Mouse (Mus musculus): ENCODE results near the gene Sox13. TPM values are rescaled to one million over a fixed set of nuclear protein-coding genes. Genes with fewer than 3 reads are reported as not detected.

Gene Sox13
- 30.1 and 31.7 TPM in 2 replicates for polyA plus RNA-seq (2012; rRNA removed)

GRCm38 (mm10) chr1:133423543-133424480 lies at the start of gene Sox13:
Gene Sox13, minus strand, starts transcription at chr1:133424377.
- peak; percentile 69 for DNase-seq (ENCODE audit: low spot score)

GRCm38 (mm10) chr1:133471556-133471955 lies 47.4 kb upstream of the Sox13 start:
- no peak for DNase-seq (ENCODE audit: low spot score)

- DNase-seq (ENCODE audit: low spot score): no peak
Observed at GRCm38 (mm10) chr1:133471086-133471485, 46.9 kb upstream of the Sox13 start.

- DNase-seq (ENCODE audit: low spot score): no peak
Observed at GRCm38 (mm10) chr1:133470242-133471025, 46.3 kb upstream of the Sox13 start.

- DNase-seq (ENCODE audit: low spot score): no peak
Observed at GRCm38 (mm10) chr1:133469213-133469612, 45.0 kb upstream of the Sox13 start.

- DNase-seq (ENCODE audit: low spot score): no peak
Observed at GRCm38 (mm10) chr1:133468751-133469150, 44.6 kb upstream of the Sox13 start.

- no peak for DNase-seq (ENCODE audit: low spot score)
Observed at GRCm38 (mm10) chr1:133467905-133468304, 43.7 kb upstream of the Sox13 start.

GRCm38 (mm10) chr1:133463138-133463537 lies 39.0 kb upstream of the Sox13 start:
- no peak for DNase-seq (ENCODE audit: low spot score)

GRCm38 (mm10) chr1:133460996-133461395 lies 36.8 kb upstream of the Sox13 start:
- DNase-seq (ENCODE audit: low spot score): no peak

GRCm38 (mm10) chr1:133456097-133456496 lies 31.9 kb upstream of the Sox13 start:
- DNase-seq (ENCODE audit: low spot score): no peak

- DNase-seq (ENCODE audit: low spot score): no peak
Observed at GRCm38 (mm10) chr1:133452564-133453165, 28.5 kb upstream of the Sox13 start.

- no peak for DNase-seq (ENCODE audit: low spot score)
Observed at GRCm38 (mm10) chr1:133451869-133452563, 27.8 kb upstream of the Sox13 start.

GRCm38 (mm10) chr1:133451025-133451424 lies 26.8 kb upstream of the Sox13 start:
- DNase-seq (ENCODE audit: low spot score): no peak

GRCm38 (mm10) chr1:133448351-133448931 lies 24.3 kb upstream of the Sox13 start:
- DNase-seq (ENCODE audit: low spot score): no peak

GRCm38 (mm10) chr1:133446291-133446690 lies 22.1 kb upstream of the Sox13 start:
- DNase-seq (ENCODE audit: low spot score): no peak

- no peak for DNase-seq (ENCODE audit: low spot score)
Observed at GRCm38 (mm10) chr1:133444315-133444714, 20.1 kb upstream of the Sox13 start.

GRCm38 (mm10) chr1:133437916-133438683 lies 13.9 kb upstream of the Sox13 start:
- no peak for DNase-seq (ENCODE audit: low spot score)

GRCm38 (mm10) chr1:133434756-133435112 lies 10.6 kb upstream of the Sox13 start:
- DNase-seq (ENCODE audit: low spot score): no peak

- DNase-seq (ENCODE audit: low spot score): no peak
Observed at GRCm38 (mm10) chr1:133434018-133434755, 10.0 kb upstream of the Sox13 start.

GRCm38 (mm10) chr1:133432566-133432965 lies 8.4 kb upstream of the Sox13 start:
- DNase-seq (ENCODE audit: low spot score): no peak

Measured in urinary bladder, adult 2 months (tissue).